In the genomic region with DNA sequence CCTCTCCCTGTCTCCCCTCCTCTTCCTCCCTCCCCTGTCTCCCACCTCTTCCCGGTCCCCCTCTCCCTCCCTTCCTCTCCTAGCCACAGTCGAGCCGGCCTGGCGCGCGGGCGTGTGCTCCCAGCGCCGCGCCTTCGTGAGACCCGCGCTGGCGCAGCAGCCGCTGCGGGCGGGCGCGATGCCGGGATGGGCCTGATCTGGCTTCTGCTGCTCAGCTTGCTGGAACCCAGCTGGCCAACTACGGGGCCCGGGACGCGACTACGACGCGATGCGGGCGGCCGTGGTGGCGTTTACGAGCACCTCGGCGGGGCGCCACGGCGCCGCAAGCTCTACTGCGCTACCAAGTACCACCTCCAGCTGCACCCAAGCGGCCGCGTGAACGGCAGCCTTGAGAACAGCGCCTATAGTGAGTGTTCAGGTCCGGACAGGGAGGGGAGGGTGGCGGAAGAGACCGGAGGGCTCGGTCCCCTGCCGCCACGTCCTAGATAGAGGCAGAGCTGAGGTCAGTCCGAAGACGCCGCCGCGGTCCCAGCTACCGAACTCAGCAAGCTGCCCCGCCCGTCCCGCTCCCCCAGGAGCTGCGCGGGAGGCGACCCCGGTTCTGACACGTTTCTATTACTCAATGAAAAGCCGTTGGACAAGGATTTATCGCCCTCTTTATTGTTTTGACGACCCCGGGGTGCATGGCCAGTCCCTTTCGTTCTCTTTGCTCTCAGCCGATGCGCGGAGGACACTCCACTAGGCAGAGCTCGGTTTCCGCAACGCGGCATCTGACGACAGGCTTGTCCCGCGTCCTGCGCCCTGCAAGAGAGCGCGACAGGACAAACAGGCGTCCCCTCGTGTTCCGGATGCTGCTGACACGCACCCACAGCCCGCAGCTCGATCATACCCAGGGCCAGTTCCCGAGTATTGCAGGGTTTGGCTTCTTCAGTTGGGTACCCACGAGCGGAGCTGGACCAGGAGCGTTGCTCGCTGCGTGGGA, we compare ENCODE assay signal across 7 mouse cellular contexts. TPM values are rescaled to one million over a fixed set of nuclear protein-coding genes. Genes with fewer than 3 reads are reported as not detected.
A peak's percentile ranks its signal among the peaks of the same experiment; 100 is the strongest.
DNase-seq lines count a peak whose midpoint lies in the region; ATAC-seq and TF ChIP-seq lines count a peak whose summit lies in the region.

No protein-coding gene starts in this region.

- H3K4me1 ChIP-seq in heart, postnatal 0 days (ENCODE audit: control insufficient read depth, insufficient read depth): 0 out of 2 replicates have a peak, but pooled peaks cover 4% of the 10 kb centered on the region

- WGBS in heart, postnatal 0 days: 1% methylated on average over 92 of the region's 94 CpGs

- H3K9ac ChIP-seq in heart, postnatal 0 days (replicated peaks; ENCODE audit: low read depth, low read length): no peak overlapping the region

- peak overlapping the region; percentile 44 for H3K4me3 ChIP-seq in heart, postnatal 0 days (ENCODE audit: low read depth, low read length)

- H3K9me3 ChIP-seq in heart, postnatal 0 days (replicated peaks; ENCODE audit: control insufficient read depth, low read length): no peaks in the 10 kb centered on the region

- TF ChIP-seq CTCF in heart, postnatal 0 days (IDR thresholded peaks at IDR 0.05; ENCODE audit: low read depth): no peak

- no peaks in the 10 kb centered on the region for H3K36me3 ChIP-seq in heart, postnatal 0 days (replicated peaks; ENCODE audit: control insufficient read depth, insufficient read depth, low read length)

- H3K27me3 ChIP-seq in heart, postnatal 0 days (ENCODE audit: control insufficient read depth, insufficient read depth, low read length): peaks cover 82% of the 10 kb centered on the region

- TF ChIP-seq EP300 in heart, postnatal 0 days (IDR thresholded peaks at IDR 0.05; ENCODE audit: low read depth): no peak

- no peak overlapping the region for H3K27ac ChIP-seq in heart, postnatal 0 days (ENCODE audit: low read depth)

- peak; percentile 19 to 22 for DNase-seq in layer of hippocampus, postnatal 10 days (ENCODE audit: low spot score in 2 of 2)
- DNase-seq in layer of hippocampus, adult 9-10 months (ENCODE audit: low spot score): no peak
- DNase-seq in embryo, embryonic 11 days: peak; percentile 64
- DNase-seq in heart, postnatal 0 days (ENCODE audit: low spot score): no peak
- peak; percentile 58 for DNase-seq in mesoderm, embryonic 11.5 days (ENCODE audit: low read depth, low spot score)
- peak; percentile 46 for DNase-seq in testis, postnatal 10 days (ENCODE audit: low spot score)
- DNase-seq in cerebellum, adult 18-20 months: no peak

- peak overlapping the region; percentile 59 for H3K4me2 ChIP-seq in heart, postnatal 0 days (ENCODE audit: low read depth, low read length)

- no peak for ATAC-seq in heart, postnatal 0 days (ENCODE audit: insufficient read depth, low read depth)

RNA-seq across cellular contexts. Expression of gene Fgf3, which starts 0.9 kb away (rescaled TPM):
- total RNA-seq in layer of hippocampus, postnatal 10 days (2021): not detected
- not detected in 2 replicates for total RNA-seq in heart, postnatal 0 days (2014; rRNA removed; ENCODE audit: low replicate concordance)
- polyA plus RNA-seq in heart, postnatal 0 days (2015; fragmentation: Nextera tagmentation; extraction: Ambion mirVana): not detected in 2 replicates

RNA-seq across cellular contexts. Expression of gene Fgf4, which starts 8.4 kb away (rescaled TPM):
- total RNA-seq in layer of hippocampus, postnatal 10 days (2021): not detected
- total RNA-seq in heart, postnatal 0 days (2014; rRNA removed; ENCODE audit: low replicate concordance): not detected in 2 replicates
- polyA plus RNA-seq in heart, postnatal 0 days (2015; fragmentation: Nextera tagmentation; extraction: Ambion mirVana): not detected in 2 replicates

RNA-seq across cellular contexts. Expression of gene Fgf15, which starts 57.5 kb away (rescaled TPM):
- total RNA-seq in layer of hippocampus, postnatal 10 days (2021): not detected
- not detected in 2 replicates for total RNA-seq in heart, postnatal 0 days (2014; rRNA removed; ENCODE audit: low replicate concordance)
- polyA plus RNA-seq in heart, postnatal 0 days (2015; fragmentation: Nextera tagmentation; extraction: Ambion mirVana): not detected in 2 replicates

Comparison
In these comparisons a context has a peak if more than half of its experiments do, and no peak if none do; other contexts are left out.
1. DNase-seq: peak in layer of hippocampus, postnatal 10 days (2 of 2), embryo, embryonic 11 days (single experiment), mesoderm, embryonic 11.5 days (single experiment) and testis, postnatal 10 days (single experiment); none in layer of hippocampus, adult 9-10 months (single experiment), heart, postnatal 0 days (single experiment) and cerebellum, adult 18-20 months (0 of 2).